Mouse (Mus musculus): ENCODE measurements around the gene Vpreb3.
"Not testable (repeated sequence)": the region's sequence is repeated elsewhere in the genome, so short reads cannot be mapped to it uniquely, and the experiment has no call there.

Gene Vpreb3

GRCm38 (mm10) chr10:75975216-75975615 lies 32.4 kb downstream of the Vpreb3 start:
- no peak for DNase-seq (ENCODE audit: low spot score)

DNA sequence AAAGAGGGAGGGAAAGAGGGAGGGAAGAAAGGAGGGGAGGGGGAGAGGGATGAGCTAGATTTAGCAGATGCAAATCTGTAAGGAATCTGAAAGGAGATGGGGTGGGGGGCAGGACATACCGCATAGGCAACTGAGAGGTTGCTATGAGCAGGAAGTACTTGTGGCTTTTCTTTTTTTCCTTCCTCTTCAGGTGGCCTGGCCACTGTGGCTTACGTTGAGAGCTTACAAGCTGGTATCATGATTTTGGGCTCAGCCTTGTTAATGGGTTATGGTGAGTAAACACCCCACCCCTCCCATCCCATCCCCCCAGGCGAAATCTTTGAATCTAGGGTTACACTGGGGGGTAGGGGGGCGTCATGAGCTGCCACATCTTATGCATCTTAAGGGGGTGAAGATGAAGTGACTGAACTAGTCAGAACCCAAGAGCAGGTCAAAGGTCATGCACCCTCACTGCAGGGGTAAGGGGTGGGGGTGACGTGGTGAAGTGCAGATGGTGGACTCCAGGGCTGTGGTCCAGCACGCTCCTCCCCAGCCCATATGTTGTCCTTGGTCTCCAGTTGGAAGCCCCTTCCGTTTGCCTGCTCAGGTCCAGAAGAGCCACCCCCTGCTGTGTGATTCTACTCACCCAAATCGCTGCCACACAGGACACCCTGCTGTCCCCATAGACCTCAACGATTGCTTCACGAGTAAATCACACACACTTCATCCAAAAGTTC lies 35.4 kb downstream of the Vpreb3 start:
- no peak for DNase-seq (ENCODE audit: low spot score)

DNA sequence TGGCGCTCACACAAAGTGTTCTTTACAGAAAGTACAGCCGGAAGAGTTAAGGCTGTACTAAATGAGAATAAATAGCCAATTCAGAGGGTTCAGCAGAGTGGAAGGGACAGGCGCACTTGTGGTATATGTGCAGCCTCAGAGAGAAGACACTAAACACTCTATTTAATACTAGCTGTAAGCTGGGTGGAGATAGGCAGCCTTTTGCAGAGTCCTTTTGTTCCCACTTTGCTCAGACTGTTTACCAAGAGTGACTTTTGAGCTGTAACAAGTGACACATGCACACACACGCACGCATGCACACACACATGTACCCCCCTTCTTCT lies 35.9 kb downstream of the Vpreb3 start:
- DNase-seq (ENCODE audit: low spot score) = no peak

DNA sequence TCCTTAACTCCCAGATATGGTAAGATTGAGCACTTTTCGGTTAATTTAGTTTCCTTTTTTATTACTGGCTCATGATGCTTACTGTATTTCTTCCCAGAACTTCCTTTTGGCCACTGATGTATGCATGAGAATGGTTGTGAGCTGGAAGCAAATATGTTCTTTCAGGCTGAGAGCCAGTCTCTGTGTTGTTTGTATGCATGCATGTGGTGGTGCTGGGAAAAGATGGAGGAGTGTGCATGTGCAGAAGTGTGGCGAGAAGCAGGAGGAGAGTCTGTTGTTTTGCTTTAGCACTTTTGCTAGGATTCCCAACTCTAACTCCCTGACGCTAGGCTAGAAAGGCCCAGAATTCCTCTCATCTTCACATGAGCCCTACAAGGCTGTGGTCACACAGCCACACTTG lies 36.6 kb downstream of the Vpreb3 start:
- DNase-seq (ENCODE audit: low spot score) = no peak

GRCm38 (mm10) chr10:75990430-75991042 lies 47.7 kb downstream of the Vpreb3 start:
- no peak for DNase-seq (ENCODE audit: low spot score)

- no peak for DNase-seq (ENCODE audit: low spot score)
These were observed 50.9 kb downstream of the Vpreb3 start for GRCm38 (mm10) chr10:75993616-75994240.

DNA sequence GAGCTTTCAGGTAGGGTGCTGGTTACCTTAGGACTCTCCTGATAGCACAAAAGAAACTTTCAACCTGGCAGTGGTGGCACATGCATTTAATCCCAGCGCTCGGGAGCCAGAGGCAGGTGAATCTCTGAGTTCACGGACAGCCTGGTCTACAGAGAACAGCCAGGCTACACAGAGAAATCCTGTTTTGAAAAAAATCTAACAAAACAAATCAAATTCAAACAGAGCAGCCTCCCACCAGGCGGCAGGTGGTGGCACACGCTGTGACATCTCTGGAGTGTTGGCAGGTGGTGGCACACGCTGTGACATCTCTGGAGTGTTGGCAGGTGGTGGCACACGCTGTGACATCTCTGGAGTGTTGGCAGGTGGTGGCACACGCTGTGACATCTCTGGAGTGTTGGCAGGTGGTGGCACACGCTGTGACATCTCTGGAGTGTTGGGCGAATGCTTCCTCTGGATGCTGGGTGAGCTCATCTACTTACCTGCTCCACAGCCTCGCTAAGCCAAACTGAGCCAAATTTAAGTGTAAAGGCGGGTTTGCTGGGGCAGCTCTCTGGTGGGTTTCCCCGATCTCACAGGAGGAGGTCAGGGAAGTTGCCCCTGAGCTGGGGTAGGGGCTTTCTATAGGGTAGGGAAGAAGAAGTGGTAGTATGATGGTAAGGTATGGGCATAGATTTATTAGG lies 51.8 kb downstream of the Vpreb3 start:
- DNase-seq (ENCODE audit: low spot score) = not testable (repeated sequence)

GRCm38 (mm10) chr10:75995463-75995862 lies 52.6 kb downstream of the Vpreb3 start:
- no peak for DNase-seq (ENCODE audit: low spot score)

DNA sequence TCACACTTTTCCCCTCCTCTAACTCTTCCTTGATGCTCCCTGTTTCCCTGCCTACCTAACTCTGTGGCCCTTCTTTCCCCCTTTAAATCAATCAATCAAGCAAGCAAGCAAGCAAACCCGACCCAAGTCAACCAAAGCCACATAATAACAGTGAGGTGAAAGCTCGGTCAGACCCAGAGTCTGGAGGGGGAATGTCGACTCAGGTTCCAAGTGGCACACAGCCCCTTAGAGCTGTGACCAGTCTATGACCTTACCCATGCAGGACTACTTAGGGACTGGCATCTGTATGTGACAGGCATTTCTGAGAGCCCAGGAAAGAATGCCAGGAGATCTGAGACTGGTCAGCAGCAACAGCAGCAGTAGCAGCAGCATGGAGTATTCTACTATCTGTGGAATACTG lies 53.5 kb downstream of the Vpreb3 start:
- no peak for DNase-seq (ENCODE audit: low spot score)
